Mouse (Mus musculus) thymus, postnatal 0 days (tissue): ENCODE data around the gene Gbx2. TPM values are rescaled to one million over a fixed set of nuclear protein-coding genes. Genes with fewer than 3 reads are reported as not detected.

Experiments
- DNase-seq: peaks from one replicate; pipeline ENCODE4 v3.0.0-alpha.2; 2015; ENCODE audit warnings: low spot score
- polyA plus RNA-seq: library from polyadenylated mRNA; unstranded; fragments of >200 nt; fragmentation: Nextera tagmentation; extraction: Ambion mirVana; gene quantifications from 2 replicates; pipeline ENCODE4 v1.2.1, GENCODE M21; 2015

The Gbx2 gene
- polyA plus RNA-seq, 1 experiment from 2014 or later: 0.09 TPM

- DNase-seq: no peak
Measured at GRCm38 (mm10) chr1:89912392-89912791, 18.6 kb downstream of the Gbx2 start.

- DNase-seq: no peak
Measured at GRCm38 (mm10) chr1:89909796-89910195, 21.2 kb downstream of the Gbx2 start.

- DNase-seq: no peak
Measured at GRCm38 (mm10) chr1:89902641-89903040, 28.3 kb downstream of the Gbx2 start.

- DNase-seq: no peak
Measured at GRCm38 (mm10) chr1:89902236-89902635, 28.7 kb downstream of the Gbx2 start.

- no peak for DNase-seq
Measured at GRCm38 (mm10) chr1:89901381-89901780, 29.6 kb downstream of the Gbx2 start.

- no peak for DNase-seq
Measured at GRCm38 (mm10) chr1:89899761-89900445, 31.1 kb downstream of the Gbx2 start.

- no peak for DNase-seq
Measured at GRCm38 (mm10) chr1:89899036-89899435, 31.9 kb downstream of the Gbx2 start.

- no peak for DNase-seq
Measured at GRCm38 (mm10) chr1:89895801-89896200, 35.2 kb downstream of the Gbx2 start.

- no peak for DNase-seq
Measured at GRCm38 (mm10) chr1:89892281-89892680, 38.7 kb downstream of the Gbx2 start.

- DNase-seq: no peak
Measured at GRCm38 (mm10) chr1:89891400-89891799, 39.6 kb downstream of the Gbx2 start.

GRCm38 (mm10) chr1:89885696-89886095, 45.3 kb downstream of the Gbx2 start:
- DNase-seq: no peak

GRCm38 (mm10) chr1:89884335-89884734, 46.6 kb downstream of the Gbx2 start:
- no peak for DNase-seq

GRCm38 (mm10) chr1:89880834-89881233, 50.1 kb downstream of the Gbx2 start:
- DNase-seq: no peak

- DNase-seq: no peak
Measured at GRCm38 (mm10) chr1:89880193-89880592, 50.8 kb downstream of the Gbx2 start.

- DNase-seq: no peak
Measured at GRCm38 (mm10) chr1:89878496-89878895, 52.5 kb downstream of the Gbx2 start.

Other genes starting within 250 kb of the Gbx2 start
- gene Asb18, start 83.5 kb upstream of the Gbx2 start, polyA plus RNA-seq: not detected in 2 replicates
- gene Iqca, start 222.2 kb upstream of the Gbx2 start, polyA plus RNA-seq: 0.07 and 0.14 TPM in 2 replicates